Mouse (Mus musculus) CD4-positive, CD25-positive, alpha-beta regulatory T cell, adult 2 months (primary cell): Measurements from ENCODE around the gene Tmprss12.
"Not testable (repeated sequence)": the region's sequence is repeated elsewhere in the genome, so short reads cannot be mapped to it uniquely, and the experiment has no call there.

Experiments used
- DNase-seq: peaks from one replicate; pipeline ENCODE4 v3.0.0-alpha.2; 2012; ENCODE audit warnings: low read depth, low spot score

Tmprss12 gene

DNA sequence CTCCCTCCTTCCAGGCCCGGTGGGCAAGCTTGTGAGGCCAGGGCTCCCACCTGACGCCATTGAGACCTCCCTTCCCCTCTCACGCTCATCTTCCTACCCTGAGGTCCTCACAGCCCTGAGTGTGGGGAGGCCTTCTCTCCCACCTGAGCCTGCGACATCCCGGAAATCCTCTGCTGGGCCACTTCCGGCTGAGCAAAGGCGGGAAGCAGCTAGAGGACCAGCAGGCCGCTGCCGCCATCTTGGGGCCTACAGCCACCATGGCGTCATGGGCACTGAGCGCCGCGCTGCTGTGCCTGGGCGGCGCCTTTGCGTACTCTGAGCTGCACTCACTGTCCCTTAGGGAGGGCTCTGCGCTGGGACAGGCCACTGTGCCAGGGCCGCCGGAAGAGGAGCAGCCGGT is at the start of gene Tmprss12:
TSS of gene Tmprss12 (plus strand) at position 212 of the 400 bp plus-strand sequence.
- DNase-seq: no peak

DNA sequence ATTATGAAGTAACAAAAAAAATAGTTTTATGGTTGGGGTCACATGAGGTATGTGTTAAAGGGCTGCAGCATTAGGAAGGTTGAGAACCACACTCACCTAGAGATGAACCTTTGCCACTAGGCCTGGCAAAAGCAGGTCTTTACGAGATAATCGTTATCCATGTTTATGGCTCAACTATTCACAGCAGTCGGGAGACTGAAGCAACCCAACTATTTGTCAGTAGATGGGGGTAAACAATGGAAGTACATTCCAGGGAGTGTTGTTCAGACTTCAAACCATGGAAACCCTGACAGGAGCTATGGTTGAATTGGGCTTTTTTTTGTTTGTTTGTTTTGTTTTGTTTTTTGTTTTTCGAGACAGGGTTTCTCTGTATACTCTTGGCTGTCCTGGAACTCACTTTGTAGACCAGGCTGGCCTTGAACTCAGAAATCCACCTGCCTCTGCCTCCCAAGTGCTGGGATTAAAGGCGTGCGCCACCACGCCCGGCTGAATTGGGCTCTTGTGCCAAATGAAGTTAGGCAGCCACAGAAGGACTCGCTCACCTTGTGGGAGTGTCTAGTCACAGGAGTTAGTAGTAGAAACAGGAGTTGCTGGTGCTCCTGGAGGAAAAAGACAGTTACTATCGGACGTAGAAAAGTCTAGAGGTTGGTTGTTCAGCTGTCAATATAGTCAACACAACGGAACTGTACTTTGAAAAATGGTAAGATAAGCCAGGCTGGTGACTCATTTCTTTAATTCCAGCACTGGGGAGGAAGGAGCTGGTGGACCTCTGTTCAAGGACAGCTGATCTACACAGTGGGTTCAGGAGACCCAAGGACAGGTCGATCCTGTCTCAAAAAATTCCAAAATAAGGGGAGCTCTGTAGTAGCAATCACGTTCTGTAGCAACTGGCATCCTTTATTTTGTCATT is 48.8 kb upstream of the Tmprss12 start:
- no peak for DNase-seq

DNA sequence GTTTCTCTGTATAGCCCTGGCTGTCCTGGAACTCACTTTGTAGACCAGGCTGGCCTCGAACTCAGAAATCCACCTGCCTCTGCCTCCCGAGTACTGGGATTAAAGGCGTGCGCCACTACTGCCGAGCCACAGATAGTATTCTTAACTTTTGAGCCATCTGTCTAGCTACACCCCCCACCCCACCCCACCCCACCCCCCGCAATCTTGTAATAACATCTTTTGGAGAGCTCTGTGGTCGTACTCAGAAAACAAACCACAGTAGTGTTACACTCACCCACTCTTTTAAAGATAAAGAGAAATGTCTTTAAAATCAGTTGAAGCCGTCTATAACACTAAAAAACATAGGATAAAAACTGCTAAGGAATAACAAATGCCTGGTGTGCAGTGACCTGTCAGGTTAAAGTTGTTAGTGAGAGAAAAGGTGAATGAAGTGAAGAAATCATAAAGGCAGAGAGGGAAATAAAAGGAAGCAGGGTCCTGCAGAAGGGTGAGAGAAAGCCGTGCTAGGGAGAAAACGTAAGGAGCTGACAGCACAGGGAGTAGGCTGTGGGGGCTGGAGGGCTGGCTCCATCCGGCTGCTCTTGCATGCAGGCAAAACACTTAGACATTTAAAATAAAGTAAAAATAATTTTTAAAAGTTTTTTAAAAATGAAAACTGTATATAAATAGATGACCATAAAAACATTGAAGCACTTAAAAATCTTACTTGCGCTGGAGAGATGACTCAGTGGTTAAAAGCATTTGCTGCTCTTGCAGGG is 45.2 kb upstream of the Tmprss12 start:
- DNase-seq: no peak

DNA sequence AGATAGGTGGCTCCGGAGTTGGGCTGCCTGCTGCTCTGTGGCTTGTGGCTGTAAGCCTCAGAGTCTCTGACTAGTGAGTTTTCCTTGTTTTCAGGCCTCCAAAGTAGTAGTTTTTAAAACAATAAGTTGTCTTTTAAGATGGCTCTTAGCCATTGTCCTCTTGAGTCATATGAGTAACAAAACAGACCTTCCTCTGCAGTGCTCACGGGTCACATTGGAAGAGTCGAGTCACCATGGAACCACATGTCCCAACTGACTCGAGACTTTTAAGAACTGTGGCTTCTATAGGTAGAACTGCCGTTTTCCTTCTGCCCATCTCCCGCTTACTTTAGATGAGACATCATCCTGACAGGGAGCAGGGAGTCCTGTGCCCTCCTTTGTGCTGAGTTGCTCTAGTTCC is 43.7 kb upstream of the Tmprss12 start:
- no peak for DNase-seq

DNA sequence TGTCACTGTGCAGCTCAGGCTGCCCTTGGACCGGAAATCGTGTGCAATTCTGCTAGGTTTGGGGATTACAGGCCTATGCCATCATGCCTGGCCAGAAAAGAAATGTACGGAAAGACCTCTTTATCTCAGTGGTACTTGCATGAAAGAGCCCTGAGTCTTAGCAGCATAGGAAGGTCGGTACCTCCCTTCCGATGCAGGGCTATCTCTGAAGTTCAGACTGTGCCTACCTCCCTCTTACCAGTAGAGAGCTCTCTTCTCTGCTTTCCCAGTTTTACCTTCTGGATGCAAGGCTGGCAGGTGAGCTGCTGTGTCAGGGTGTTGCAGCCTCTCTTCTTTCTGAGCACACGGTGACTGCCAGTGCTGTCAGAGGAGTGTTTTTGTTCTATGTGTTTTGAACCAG is 38.9 kb upstream of the Tmprss12 start:
- no peak for DNase-seq

DNA sequence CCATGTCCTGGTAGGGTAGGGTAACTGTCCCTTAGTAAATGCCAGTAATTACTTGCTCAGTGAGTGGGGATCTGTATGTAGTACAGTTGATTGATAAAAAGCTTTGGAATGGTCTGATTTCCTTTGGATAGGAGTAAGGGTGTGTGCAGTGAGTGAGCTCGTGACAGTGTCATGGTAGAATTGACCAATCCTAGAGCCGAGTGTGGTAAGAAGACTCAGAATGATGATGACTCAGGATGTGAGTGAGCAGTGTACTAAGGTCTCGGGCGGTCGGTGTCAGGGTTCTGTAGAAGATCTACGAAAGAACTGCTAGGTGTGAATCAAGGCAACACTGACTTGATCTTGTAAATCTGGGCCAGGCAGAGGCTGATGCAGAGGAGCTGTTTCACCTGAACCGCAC is 34.7 kb upstream of the Tmprss12 start:
- no peak for DNase-seq

DNA sequence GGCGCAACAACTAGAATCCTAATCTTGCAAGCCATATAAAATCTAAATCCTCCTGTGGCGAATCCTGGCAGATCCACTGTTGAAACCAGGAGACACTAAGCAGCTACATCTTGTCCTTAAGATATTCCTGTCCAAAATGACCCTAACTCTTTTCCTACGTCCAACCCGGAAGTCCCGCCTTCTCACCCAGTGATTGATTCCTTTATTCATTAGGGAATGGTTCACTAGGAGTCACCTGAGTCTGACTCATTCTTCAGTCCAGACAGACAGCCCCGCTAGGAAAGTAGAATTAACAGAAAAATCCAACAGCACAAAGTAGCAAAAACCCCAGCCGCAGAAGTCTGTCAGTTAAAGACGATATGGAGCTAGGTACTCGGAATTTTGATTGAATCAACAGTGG is 33.3 kb upstream of the Tmprss12 start:
- no peak for DNase-seq

DNA sequence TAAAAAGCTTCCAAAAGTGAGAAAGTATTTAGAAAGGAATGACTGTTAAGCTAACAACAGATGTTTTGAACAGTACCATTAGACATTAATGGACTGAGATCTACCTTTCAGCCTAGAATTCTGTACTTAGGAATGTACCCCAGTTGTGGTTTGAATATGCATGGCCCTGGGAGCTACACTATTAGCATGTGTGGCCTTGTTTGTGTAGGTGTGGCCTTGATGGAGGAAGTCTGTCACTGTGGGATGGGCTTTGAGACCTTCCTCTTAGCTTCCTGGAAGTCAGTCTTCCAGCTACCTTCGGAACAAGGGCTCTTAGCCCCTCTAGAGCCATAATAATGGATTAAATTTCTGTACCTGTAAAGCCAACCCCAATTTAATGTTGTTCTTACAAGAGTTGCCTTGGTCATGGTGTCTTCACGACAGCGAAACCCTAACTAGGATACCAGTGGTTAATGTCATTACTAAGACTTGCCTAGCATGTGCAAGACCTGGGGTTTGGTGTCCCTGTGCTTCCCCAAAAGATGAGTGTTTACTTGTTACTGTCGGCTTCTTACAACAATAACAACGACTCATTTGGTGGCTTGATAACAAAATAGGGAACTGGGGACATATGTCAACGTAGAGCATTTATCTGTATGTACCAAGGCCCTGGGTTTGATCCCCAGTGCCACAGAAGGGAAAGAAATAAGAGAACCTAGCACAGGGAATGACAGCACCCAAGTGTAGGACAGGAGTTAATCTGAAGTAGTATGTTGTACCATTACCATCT is 31.8 kb upstream of the Tmprss12 start:
- no peak for DNase-seq

DNA sequence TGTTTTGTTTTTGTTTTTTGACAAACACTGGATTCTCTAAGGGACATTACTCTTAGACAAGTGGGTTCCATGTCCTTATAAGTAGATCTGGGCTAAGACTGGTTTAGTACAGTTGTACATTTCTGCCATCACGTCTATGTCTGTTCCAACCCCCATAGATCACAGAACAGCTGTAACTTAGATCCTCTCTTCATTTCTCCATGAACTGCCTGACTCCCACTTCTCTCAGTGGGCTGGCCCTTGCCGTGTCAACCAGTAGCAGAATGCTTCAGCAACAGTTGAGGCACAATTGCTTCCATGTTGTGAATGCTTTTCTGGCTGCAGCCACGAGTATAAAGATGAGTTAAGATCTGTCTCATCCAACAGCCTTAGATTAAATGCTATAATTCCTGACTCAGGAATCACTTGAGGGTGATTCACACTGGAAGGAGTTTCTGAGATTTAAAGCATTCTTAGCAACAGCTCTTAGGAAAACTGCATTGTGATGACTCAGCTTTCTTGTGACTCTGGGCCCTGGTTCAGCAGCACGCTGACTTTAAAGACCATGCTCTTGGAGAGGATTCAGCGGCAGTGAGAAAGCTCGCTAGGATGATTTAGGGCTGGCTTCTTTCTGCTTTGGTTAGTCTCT is 29.4 kb upstream of the Tmprss12 start:
- DNase-seq: no peak

DNA sequence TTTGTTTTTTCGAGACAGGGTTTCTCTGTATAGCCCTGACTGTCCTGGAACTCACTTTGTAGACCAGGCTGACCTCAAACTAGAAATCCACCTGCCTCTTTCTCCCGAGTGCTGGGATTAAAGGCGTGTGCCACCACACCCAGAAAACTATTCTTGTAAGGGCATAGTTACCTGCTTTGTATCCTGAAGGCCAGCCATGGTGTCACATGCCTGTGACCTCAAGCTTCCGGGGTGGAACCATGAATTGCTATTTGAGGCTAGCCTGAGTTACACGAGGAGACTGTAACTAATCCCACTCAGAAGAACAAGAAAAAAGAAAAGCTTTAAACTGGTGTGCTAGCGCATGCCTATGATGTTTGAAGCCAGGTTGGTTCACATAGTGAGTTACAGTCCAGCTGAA is 24.3 kb upstream of the Tmprss12 start:
- DNase-seq: no peak

DNA sequence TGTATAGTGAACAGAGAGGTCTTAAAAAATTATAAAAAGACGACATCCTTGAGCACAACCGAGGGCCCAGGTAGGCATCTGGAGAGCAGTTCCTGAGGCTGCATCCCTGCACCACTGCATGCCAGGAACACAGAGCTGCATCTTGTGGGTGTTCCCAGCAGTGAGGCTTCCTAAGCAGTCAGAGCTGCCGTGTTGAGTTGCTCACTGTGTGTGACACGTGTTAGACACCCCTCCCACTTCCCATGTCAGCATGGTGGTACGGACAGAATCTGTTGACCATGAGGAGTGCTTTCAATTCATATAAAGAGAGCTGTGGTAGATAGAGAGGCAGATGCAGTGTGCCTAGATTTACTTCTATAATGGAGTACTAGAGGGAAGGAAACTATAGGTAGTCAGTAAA is 23.3 kb upstream of the Tmprss12 start:
- DNase-seq: no peak

DNA sequence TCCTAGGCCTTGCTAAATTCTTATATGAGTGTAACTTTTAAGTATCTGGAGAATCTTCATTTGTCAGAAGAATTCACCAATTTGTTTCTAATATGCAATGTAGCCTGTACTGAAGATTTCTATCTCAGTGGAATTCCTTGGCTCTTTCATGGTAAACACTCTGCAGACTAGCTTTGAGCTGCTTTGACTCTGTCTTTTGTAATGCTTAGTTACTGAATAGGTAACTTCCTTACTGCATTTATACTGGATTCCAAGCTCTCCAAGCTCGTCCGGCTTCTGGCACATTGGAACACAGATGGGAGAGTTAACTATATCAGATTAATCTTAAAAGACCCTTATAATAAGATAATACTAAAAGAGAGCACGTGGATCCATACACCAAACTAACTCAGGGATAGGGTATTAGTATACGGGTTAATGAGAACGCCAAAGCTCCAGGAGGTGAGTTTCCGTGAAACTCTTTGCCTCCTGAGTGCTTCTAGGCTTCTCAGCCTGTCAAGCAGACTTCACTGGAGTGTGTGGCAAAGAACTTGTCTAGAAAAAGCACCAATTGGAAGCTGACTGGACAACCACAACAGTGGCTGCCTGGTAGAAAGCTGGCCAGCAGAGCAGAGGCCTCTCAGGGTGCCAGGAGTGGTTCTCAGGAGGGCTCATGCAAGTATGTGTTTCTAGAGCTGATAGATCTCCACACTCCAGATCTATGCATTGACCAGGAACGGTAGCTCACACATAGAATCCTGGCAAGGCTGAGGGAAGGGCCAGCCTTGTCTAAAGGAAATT is 21.8 kb upstream of the Tmprss12 start:
- DNase-seq: no peak

DNA sequence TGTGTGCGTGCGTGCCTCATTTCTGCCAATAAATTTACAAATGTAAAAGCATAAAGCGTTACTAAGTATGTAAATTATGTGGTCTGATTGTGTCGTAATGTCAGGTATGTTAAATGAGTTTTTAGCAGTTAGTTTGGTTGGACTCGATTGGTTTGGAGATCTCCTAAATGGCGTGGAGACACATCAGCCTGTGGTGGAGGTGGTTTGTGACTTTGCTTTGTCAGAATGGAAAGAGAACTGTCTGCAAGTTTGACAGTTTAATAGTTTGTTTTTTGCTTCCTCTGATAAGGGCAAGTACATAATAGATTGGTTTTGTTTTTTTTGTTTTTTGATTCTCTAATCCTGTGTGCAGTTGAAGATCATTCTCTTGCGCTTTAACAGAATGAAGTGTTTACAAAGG is 20.3 kb upstream of the Tmprss12 start:
- DNase-seq: not testable (repeated sequence)

DNA sequence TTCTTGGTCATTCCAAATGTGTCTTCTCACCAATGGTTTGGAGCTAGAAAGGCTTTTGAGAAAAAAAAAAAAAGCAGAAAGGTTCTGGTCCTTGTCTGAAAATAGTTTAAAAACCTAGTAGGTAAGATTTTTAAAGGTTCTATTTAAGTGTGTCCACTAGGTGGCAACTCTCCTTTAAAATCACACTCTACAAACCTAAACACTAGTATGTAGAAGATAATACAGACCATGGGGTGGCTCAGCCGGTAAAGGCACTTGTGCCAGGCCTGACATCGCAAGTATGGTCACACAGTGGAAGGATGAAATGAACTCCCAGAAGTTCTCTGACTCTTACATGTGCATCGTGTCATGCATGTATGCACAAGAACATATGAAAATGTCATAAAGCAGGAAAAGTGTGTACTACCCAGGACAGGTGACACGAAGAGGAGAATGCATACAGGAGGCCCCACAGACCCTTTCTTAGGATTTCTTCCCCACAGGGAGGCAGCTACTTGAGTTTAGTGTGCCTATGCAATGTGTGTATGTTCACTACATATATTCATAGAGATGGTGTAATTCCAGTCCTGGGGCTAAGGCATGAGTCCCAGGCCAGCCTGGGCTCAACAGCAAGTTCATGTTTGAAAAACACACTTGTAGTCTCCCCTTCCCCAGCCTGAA is 17.3 kb upstream of the Tmprss12 start:
- DNase-seq: peak; percentile 36

DNA sequence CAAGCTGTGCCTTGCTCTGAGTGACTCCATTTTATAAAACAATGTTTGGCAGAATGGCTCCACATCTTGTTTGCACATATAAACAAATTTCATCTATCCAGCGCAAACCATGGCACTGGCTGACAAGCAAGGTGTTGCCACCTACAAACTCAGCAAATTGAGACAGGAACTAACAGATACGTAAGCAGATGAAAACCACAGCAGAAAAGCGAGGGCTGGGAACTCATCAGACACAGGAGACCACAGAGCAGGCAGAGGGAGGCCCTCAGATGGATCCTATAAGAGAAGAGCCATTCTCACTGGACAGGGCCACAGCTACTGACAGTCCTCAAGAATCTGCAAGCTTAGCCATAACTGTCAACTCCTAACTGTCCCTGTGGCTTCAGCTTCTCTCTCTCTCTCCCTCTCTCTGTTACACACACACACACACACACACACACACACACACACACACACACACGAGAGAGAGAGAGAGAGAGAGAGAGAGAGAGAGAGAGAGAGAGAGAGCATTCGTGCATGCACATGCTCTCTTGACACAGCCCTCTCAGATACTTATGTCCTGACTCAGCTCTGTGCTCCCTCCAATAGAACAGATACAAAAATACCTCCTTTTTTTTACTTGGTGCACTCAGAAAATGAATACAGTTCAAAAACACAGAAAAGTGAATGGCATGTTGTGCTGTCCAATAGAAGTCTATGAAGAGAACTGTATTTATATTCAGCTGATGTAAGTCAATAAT is 14.9 kb upstream of the Tmprss12 start:
- no peak for DNase-seq

DNA sequence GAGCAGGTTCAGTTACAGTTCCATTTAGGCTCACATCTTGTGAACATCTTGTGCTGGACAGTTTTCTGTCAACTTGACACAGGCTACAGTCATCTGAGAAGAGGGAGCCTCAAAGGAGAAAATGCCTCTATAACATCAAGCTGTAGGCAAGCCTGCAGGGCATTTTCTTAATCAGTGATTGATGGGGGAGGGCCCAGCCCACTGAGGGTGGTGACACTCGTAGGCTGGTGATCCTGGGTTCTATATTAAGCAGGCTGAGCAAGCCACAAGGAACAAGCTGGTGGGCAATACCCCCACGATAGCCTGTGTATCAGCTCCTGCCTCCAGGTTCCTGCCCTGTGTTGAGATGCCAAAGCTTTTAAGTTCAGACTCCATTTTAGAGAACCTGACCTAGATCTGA is 11.7 kb upstream of the Tmprss12 start:
- DNase-seq: no peak

DNA sequence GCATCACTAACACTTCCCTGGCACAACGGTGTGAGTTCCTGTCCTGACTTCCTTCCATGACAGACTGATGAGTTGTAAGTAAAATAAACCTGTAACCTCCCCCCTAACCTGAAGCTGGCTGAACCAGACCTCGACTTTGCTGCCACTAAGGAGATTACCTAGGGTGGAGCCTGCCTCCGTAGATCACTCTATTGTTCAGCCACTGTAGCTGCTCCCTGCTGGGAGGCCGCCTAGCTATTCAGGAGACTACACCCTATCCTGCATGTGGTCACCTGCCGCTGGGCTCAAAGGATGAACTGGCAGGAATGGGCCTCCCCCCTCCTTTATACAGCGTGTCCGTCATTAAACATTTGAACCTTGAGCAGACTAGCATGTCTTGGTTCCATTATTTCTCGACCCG is 10.9 kb upstream of the Tmprss12 start:
- no peak for DNase-seq

DNA sequence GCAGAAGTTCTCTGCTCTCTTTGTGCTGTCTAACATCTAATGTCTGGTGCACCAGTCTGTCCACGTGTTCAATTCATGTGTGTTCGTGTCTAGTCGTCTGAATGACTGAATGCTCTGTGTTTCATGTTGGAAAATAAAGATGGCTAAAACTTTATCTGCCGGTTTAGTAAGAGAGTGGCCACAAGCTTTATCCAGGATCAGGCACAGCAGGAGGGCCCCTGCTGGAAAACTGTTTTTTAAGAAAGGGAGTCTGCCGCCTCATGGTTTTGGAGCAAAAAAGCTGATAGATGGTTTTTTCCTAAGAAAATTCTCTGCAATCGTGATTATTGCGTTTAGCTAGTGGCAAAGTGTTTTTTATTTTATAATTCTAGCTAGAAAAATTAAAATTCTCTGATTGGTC is 10.0 kb upstream of the Tmprss12 start:
- DNase-seq: not testable (repeated sequence)

DNA sequence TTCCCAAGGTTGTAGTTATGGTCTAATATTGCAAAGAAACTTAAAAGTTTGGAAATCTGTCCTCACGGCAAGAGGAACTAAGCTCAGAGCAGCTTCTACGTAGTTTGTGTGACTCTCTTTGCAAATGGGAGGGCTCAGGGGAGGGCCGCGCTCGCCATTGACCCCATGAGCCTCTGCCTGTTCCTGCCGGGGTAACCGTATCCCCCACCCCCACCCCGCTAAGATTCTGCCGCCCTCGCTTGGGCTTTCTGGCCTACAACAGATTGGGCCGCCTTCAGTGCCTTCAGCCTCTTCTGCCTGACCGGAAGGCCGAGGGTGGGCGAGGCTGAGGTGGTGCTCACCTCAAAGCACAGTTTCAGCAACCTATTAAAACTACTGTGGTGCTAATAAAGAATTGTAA is 9.2 kb upstream of the Tmprss12 start:
- DNase-seq: no peak
